Mouse (Mus musculus): ENCODE measurements at regions not wholly inside any gene's neighbourhood (a gene's known extent, or its start where the extent isn't known, plus 50 kb on each side); places are given as distances from the start of the nearest gene placed in this dataset.

GRCm38 (mm10) chr3:70215195-70215594, 207.8 kb downstream of the Otol1 start:
- TF ChIP-seq CTCF (IDR thresholded peaks at IDR 0.05), result no peak
- TF ChIP-seq EP300 (IDR thresholded peaks at IDR 0.05), result no peak

Data from lung, postnatal 0 days (tissue).